ENCODE assay signal across 9 mouse cellular contexts in genomic region chr12:69360655-69360996, GRCm38 (mm10). TPM values are rescaled to one million over a fixed set of nuclear protein-coding genes. Genes with fewer than 3 reads are reported as not detected.
DNase-seq lines count a peak whose midpoint lies in the region; ATAC-seq and TF ChIP-seq lines count a peak whose summit lies in the region.
"Had no signal": no experiment of that assay in that cellular context is flagged by ENCODE, and none has a peak within 500 bp of the region (broad histone marks: within the 10 kb centered on the region; RNA-seq: fewer than 3 reads in every experiment).

No protein-coding gene starts in this region.

- H3K36me3 ChIP-seq in limb, embryonic 14.5 days (ENCODE audit: control insufficient read depth, insufficient read depth, low read length), result no peaks in the 10 kb centered on the region
- no peaks in the 10 kb centered on the region for H3K36me3 ChIP-seq in neural tube, embryonic 14.5 days (ENCODE audit: control insufficient read depth, insufficient read depth, low read length)

- intact Hi-C loops in heart, postnatal 25 days (cut with DNase I), result loop anchor here (5.0 to 10.0 kb wide), 2 partner anchors 322 to 1094 kb away; partner anchors contain the start of genes Sos2 and Tmx1

- no peak for TF ChIP-seq POLR2A in limb, embryonic 14.5 days (IDR thresholded peaks at IDR 0.05; ENCODE audit: borderline replicate concordance, extremely low read depth, insufficient read depth, insufficient read length)

- H3K9me3 ChIP-seq in limb, embryonic 14.5 days (ENCODE audit: control insufficient read depth, low read length), result no peaks in the 10 kb centered on the region
- H3K9me3 ChIP-seq in neural tube, embryonic 14.5 days (ENCODE audit: control insufficient read depth, low read length), result no peaks in the 10 kb centered on the region

- 20% methylated on average over 5 of the region's 5 CpGs for WGBS in limb, embryonic 14.5 days
- 16% methylated on average over 5 of the region's 5 CpGs for WGBS in neural tube, embryonic 14.5 days

- H3K4me2 ChIP-seq in limb, embryonic 14.5 days (replicated peaks; ENCODE audit: low read depth, low read length, severe bottlenecking), result no peak overlapping the region
- H3K4me2 ChIP-seq in neural tube, embryonic 14.5 days (ENCODE audit: low read depth, low read length), result no peak overlapping the region

- H3K4me1 ChIP-seq in limb, embryonic 14.5 days (ENCODE audit: control insufficient read depth, insufficient read depth, low read length), result peaks cover 18% of the 10 kb centered on the region; the same call in 1 of the 2 replicates
- H3K4me1 ChIP-seq in neural tube, embryonic 14.5 days (ENCODE audit: control insufficient read depth, insufficient read depth, low read length), result peaks cover 10% of the 10 kb centered on the region

- no peak; the same call in 1 of the 2 replicates for ATAC-seq in limb, embryonic 14.5 days (ENCODE audit: low FRiP score, low read depth)
- ATAC-seq in neural tube, embryonic 14.5 days (ENCODE audit: low read depth), result peak; percentile 6
- ATAC-seq in erythroblast, adult 5-6 weeks (replicated peaks; ENCODE audit: low FRiP score, poor library complexity, severe bottlenecking), result no peak

- no peaks in the 10 kb centered on the region for H3K27me3 ChIP-seq in limb, embryonic 14.5 days (ENCODE audit: control insufficient read depth, insufficient read depth, low read length)
- no peaks in the 10 kb centered on the region for H3K27me3 ChIP-seq in neural tube, embryonic 14.5 days (ENCODE audit: control insufficient read depth, insufficient read depth, low read length)

- DNase-seq in layer of hippocampus, adult 11-12 months (ENCODE audit: low spot score), result peak; percentile 84
- DNase-seq in layer of hippocampus, postnatal 25 days (ENCODE audit: extremely low spot score in 1 of 2, low spot score in 1 of 2), result no peak
- peak; percentile 84 for DNase-seq in MN1 (ENCODE audit: low spot score)
- peak; percentile 44 to 77 for DNase-seq in cerebellum, postnatal 10 days
- DNase-seq in heart, postnatal 25 days (ENCODE audit: low spot score), result peak; percentile 35
- DNase-seq in limb, embryonic 14.5 days (ENCODE audit: low spot score), result peak; percentile 89

- no peak overlapping the region for H3K9ac ChIP-seq in limb, embryonic 14.5 days (ENCODE audit: low read depth, low read length, severe bottlenecking)
- H3K9ac ChIP-seq in neural tube, embryonic 14.5 days (replicated peaks; ENCODE audit: low read depth, low read length), result no peak overlapping the region

- no peak overlapping the region for H3K4me3 ChIP-seq in limb, embryonic 14.5 days (replicated peaks; ENCODE audit: low read length)
- H3K4me3 ChIP-seq in neural tube, embryonic 14.5 days (ENCODE audit: low read depth, low read length), result no peak overlapping the region

- H3K27ac ChIP-seq in limb, embryonic 14.5 days (replicated peaks; ENCODE audit: low read depth, low read length), result no peak overlapping the region
- no peak overlapping the region for H3K27ac ChIP-seq in neural tube, embryonic 14.5 days (ENCODE audit: low read depth, low read length)

RNA-seq across cellular contexts. Expression of gene Nemf, which starts 3.7 kb away (rescaled TPM):
- 10 to 100 TPM; 41.3 to 43.3 TPM for total RNA-seq in layer of hippocampus, postnatal 25 days (2021)
- 10 to 100 TPM; 24.0 to 24.4 TPM for total RNA-seq in heart, postnatal 25 days (2021)
- polyA plus RNA-seq in limb, embryonic 14.5 days (2012; rRNA removed), result 31.2 and 37.8 TPM in 2 replicates
- 78.6 and 83.0 TPM in 2 replicates for polyA plus RNA-seq in limb, embryonic 14.5 days (2014; fragmentation: Nextera tagmentation; extraction: Ambion mirVana)
- polyA plus RNA-seq in neural tube, embryonic 14.5 days (2014; fragmentation: Nextera tagmentation; extraction: Ambion mirVana), result 97.2 and 103 TPM in 2 replicates
- total RNA-seq in erythroblast, adult 5-6 weeks (2015; ENCODE audit: low replicate concordance), result 55.8 and 64.0 TPM in 2 replicates
- 73.7 and 120 TPM in 2 replicates for total RNA-seq in erythroblast, adult 5-6 weeks (2017; ENCODE audit: low replicate concordance)

RNA-seq across cellular contexts. Expression of gene Arf6, which starts 11.3 kb away (rescaled TPM):
- 10 to 100 TPM; 49.1 to 50.3 TPM for total RNA-seq in layer of hippocampus, postnatal 25 days (2021)
- total RNA-seq in heart, postnatal 25 days (2021), result 10 to 100 TPM; 40.5 to 43.7 TPM
- polyA plus RNA-seq in limb, embryonic 14.5 days (2012; rRNA removed), result 106 and 118 TPM in 2 replicates
- 81.4 and 82.2 TPM in 2 replicates for polyA plus RNA-seq in limb, embryonic 14.5 days (2014; fragmentation: Nextera tagmentation; extraction: Ambion mirVana)
- 29.3 and 30.4 TPM in 2 replicates for polyA plus RNA-seq in neural tube, embryonic 14.5 days (2014; fragmentation: Nextera tagmentation; extraction: Ambion mirVana)
- 21.1 and 28.2 TPM in 2 replicates for total RNA-seq in erythroblast, adult 5-6 weeks (2015; ENCODE audit: low replicate concordance)
- 36.5 and 49.0 TPM in 2 replicates for total RNA-seq in erythroblast, adult 5-6 weeks (2017; ENCODE audit: low replicate concordance)

RNA-seq across cellular contexts. Expression of gene Gm9887, which starts 11.6 kb away (rescaled TPM):
- 1 to 10 TPM; 1.1 to 1.3 TPM for total RNA-seq in layer of hippocampus, postnatal 25 days (2021)
- under 1 TPM; 0.60 to 0.61 TPM for total RNA-seq in heart, postnatal 25 days (2021)
- polyA plus RNA-seq in limb, embryonic 14.5 days (2012; rRNA removed), result 0.53 and 0.58 TPM in 2 replicates
- 1.4 and 1.8 TPM in 2 replicates for polyA plus RNA-seq in limb, embryonic 14.5 days (2014; fragmentation: Nextera tagmentation; extraction: Ambion mirVana)
- 1.0 and 1.3 TPM in 2 replicates for polyA plus RNA-seq in neural tube, embryonic 14.5 days (2014; fragmentation: Nextera tagmentation; extraction: Ambion mirVana)
- total RNA-seq in erythroblast, adult 5-6 weeks (2015; ENCODE audit: low replicate concordance), result not detected in 2 replicates
- total RNA-seq in erythroblast, adult 5-6 weeks (2017; ENCODE audit: low replicate concordance), result not detected in 2 replicates
- total RNA-seq: gastrocnemius, postnatal 36 days had no signal

Comparison
In these comparisons a context has a peak if more than half of its experiments do, and no peak if none do; other contexts are left out.
1. DNase-seq: peak in layer of hippocampus, adult 11-12 months (single experiment), MN1 (single experiment), cerebellum, postnatal 10 days (2 of 2), heart, postnatal 25 days (single experiment) and limb, embryonic 14.5 days (single experiment); none in layer of hippocampus, postnatal 25 days (0 of 2).